10 mouse cellular contexts compared by ENCODE assay signal in the genomic region with DNA sequence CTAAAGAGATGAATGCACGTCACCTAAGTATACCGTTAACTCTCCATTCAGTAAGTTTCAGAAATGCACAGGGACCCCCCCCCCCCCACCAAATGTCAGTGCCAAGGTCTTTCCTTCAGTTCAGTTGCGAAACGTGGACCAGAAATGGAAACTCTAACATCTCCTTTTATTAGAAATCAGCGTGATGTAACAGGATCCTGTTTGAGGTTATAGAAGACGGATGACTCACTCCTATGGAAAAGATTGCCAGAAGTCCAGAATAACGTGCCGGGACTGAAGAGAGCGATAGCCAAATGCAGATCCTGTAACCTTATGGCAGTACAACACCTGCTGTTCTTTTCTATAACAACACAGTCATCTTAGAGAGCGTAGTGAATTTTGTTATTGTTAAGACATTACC. TPM values are rescaled to one million over a fixed set of nuclear protein-coding genes. Genes with fewer than 3 reads are reported as not detected.
DNase-seq lines count a peak whose midpoint lies in the region; ATAC-seq and TF ChIP-seq lines count a peak whose summit lies in the region.
"Had no signal": no experiment of that assay in that cellular context is flagged by ENCODE, and none has a peak within 500 bp of the region (broad histone marks: within the 10 kb centered on the region; RNA-seq: fewer than 3 reads in every experiment).

No protein-coding gene starts in this region.

- no peak overlapping the region for H3K9ac ChIP-seq in embryonic facial prominence, embryonic 14.5 days (ENCODE audit: low read depth, low read length)
- H3K9ac ChIP-seq in limb, embryonic 14.5 days (ENCODE audit: low read depth, low read length, severe bottlenecking), result no peak overlapping the region
- H3K9ac ChIP-seq: lung, embryonic 14.5 days had no signal

- H3K36me3 ChIP-seq in embryonic facial prominence, embryonic 14.5 days (ENCODE audit: control insufficient read depth, insufficient read depth, low read length), result no peaks in the 10 kb centered on the region
- no peaks in the 10 kb centered on the region for H3K36me3 ChIP-seq in embryonic facial prominence, embryonic 10.5 days (replicated peaks)
- H3K36me3 ChIP-seq in limb, embryonic 14.5 days (ENCODE audit: control insufficient read depth, insufficient read depth, low read length), result no peaks in the 10 kb centered on the region
- no peaks in the 10 kb centered on the region for H3K36me3 ChIP-seq in limb, embryonic 10.5 days

- no peak overlapping the region for H3K4me2 ChIP-seq in embryonic facial prominence, embryonic 14.5 days (ENCODE audit: low read depth, low read length)
- no peak overlapping the region for H3K4me2 ChIP-seq in limb, embryonic 14.5 days (replicated peaks; ENCODE audit: low read depth, low read length, severe bottlenecking)
- H3K4me2 ChIP-seq: lung, embryonic 14.5 days had no signal

- intact Hi-C loops in gastrocnemius, postnatal 36 days (cut with DNase I), result no loop called here

- no peak for TF ChIP-seq POLR2A in limb, embryonic 14.5 days (IDR thresholded peaks at IDR 0.05; ENCODE audit: borderline replicate concordance, extremely low read depth, insufficient read depth, insufficient read length)

- H3K9me3 ChIP-seq in embryonic facial prominence, embryonic 14.5 days (ENCODE audit: control insufficient read depth, low read length), result no peaks in the 10 kb centered on the region
- no peaks in the 10 kb centered on the region for H3K9me3 ChIP-seq in embryonic facial prominence, embryonic 10.5 days
- H3K9me3 ChIP-seq in limb, embryonic 14.5 days (ENCODE audit: control insufficient read depth, low read length), result no peaks in the 10 kb centered on the region
- H3K9me3 ChIP-seq in limb, embryonic 10.5 days (replicated peaks), result no peaks in the 10 kb centered on the region

- H3K4me1 ChIP-seq in embryonic facial prominence, embryonic 14.5 days (ENCODE audit: control insufficient read depth, insufficient read depth, low read length), result 0 out of 2 replicates have a peak, but pooled peaks cover 5% of the 10 kb centered on the region
- peaks cover 5% of the 10 kb centered on the region; the same call in 1 of the 2 replicates for H3K4me1 ChIP-seq in embryonic facial prominence, embryonic 10.5 days
- H3K4me1 ChIP-seq in limb, embryonic 14.5 days (ENCODE audit: control insufficient read depth, insufficient read depth, low read length), result 0 out of 2 replicates have a peak, but pooled peaks cover 3% of the 10 kb centered on the region
- 0 out of 2 replicates have a peak, but pooled peaks cover 12% of the 10 kb centered on the region for H3K4me1 ChIP-seq in limb, embryonic 10.5 days

- H3K27me3 ChIP-seq in embryonic facial prominence, embryonic 14.5 days (replicated peaks; ENCODE audit: control insufficient read depth, insufficient read depth, low read length), result no peaks in the 10 kb centered on the region
- 0 out of 2 replicates have a peak, but pooled peaks cover 5% of the 10 kb centered on the region for H3K27me3 ChIP-seq in embryonic facial prominence, embryonic 10.5 days (replicated peaks; ENCODE audit: low read depth, poor library complexity, severe bottlenecking)
- no peaks in the 10 kb centered on the region for H3K27me3 ChIP-seq in limb, embryonic 14.5 days (ENCODE audit: control insufficient read depth, insufficient read depth, low read length)
- no peaks in the 10 kb centered on the region for H3K27me3 ChIP-seq in limb, embryonic 10.5 days (ENCODE audit: low read depth, poor library complexity, severe bottlenecking)

- 49% methylated on average over 10 of the region's 10 CpGs for WGBS in embryonic facial prominence, embryonic 14.5 days
- WGBS in embryonic facial prominence, embryonic 10.5 days, result 87% methylated on average over 10 of the region's 10 CpGs
- 47% methylated on average over 10 of the region's 10 CpGs for WGBS in limb, embryonic 14.5 days
- WGBS in limb, embryonic 10.5 days, result 90% methylated on average over 10 of the region's 10 CpGs

- H3K4me3 ChIP-seq in embryonic facial prominence, embryonic 14.5 days (ENCODE audit: low read depth, low read length), result no peak overlapping the region
- H3K4me3 ChIP-seq in embryonic facial prominence, embryonic 10.5 days, result no peak overlapping the region
- no peak overlapping the region for H3K4me3 ChIP-seq in limb, embryonic 14.5 days (replicated peaks; ENCODE audit: low read length)
- H3K4me3 ChIP-seq in limb, embryonic 10.5 days, result no peak overlapping the region

- DNase-seq in embryonic facial prominence, embryonic 14.5 days (ENCODE audit: low spot score), result peak; percentile 52
- DNase-seq in embryonic facial prominence, embryonic 10.5 days (ENCODE audit: low spot score), result no peak
- DNase-seq in limb, embryonic 14.5 days (ENCODE audit: low spot score), result peak; percentile 38
- no peak for DNase-seq in limb, embryonic 10.5 days (ENCODE audit: low spot score)
- peak; percentile 85 for DNase-seq in cerebellum, adult 9-10 months
- DNase-seq in spleen, postnatal 4 days (ENCODE audit: low spot score in 2 of 2), result no peak
- DNase-seq in gastrocnemius, postnatal 36 days, result no peak

- no peak overlapping the region for H3K27ac ChIP-seq in embryonic facial prominence, embryonic 14.5 days (replicated peaks; ENCODE audit: low read depth, low read length)
- H3K27ac ChIP-seq in embryonic facial prominence, embryonic 10.5 days (replicated peaks), result no peak overlapping the region
- H3K27ac ChIP-seq in limb, embryonic 14.5 days (replicated peaks; ENCODE audit: low read depth, low read length), result no peak overlapping the region
- H3K27ac ChIP-seq in limb, embryonic 10.5 days, result no peak overlapping the region

- ATAC-seq in embryonic facial prominence, embryonic 14.5 days (ENCODE audit: low read depth), result peak; percentile 30; the same call in 1 of the 2 replicates
- no peak for ATAC-seq in limb, embryonic 14.5 days (ENCODE audit: low FRiP score, low read depth)
- peak; percentile 77 for ATAC-seq in megakaryocyte, adult 5-6 weeks (ENCODE audit: poor library complexity, severe bottlenecking)
- ATAC-seq: CD4-positive, CD25-positive, alpha-beta regulatory T cell, adult 4 months had no signal

RNA-seq across cellular contexts. Expression of gene Cxcl10, which starts 19.7 kb away (rescaled TPM):
- polyA plus RNA-seq in embryonic facial prominence, embryonic 14.5 days (2014; fragmentation: Nextera tagmentation; extraction: Ambion mirVana), result 0.89 and 1.9 TPM in 2 replicates
- 0.14 TPM in 1 of 2 replicates, not detected in the other for polyA plus RNA-seq in embryonic facial prominence, embryonic 10.5 days (2016; fragmentation: Nextera tagmentation; extraction: Ambion mirVana)
- polyA plus RNA-seq in limb, embryonic 14.5 days (2012; rRNA removed), result 1.0 and 1.4 TPM in 2 replicates
- polyA plus RNA-seq in limb, embryonic 14.5 days (2014; fragmentation: Nextera tagmentation; extraction: Ambion mirVana), result 0.51 and 0.98 TPM in 2 replicates
- 0.26 and 0.28 TPM in 2 replicates for polyA plus RNA-seq in limb, embryonic 10.5 days (2016; fragmentation: Nextera tagmentation; extraction: Ambion mirVana)
- total RNA-seq in megakaryocyte, adult 5-6 weeks (2015), result 27.7 and 36.5 TPM in 2 replicates
- 7.3 and 7.4 TPM in 2 replicates for total RNA-seq in megakaryocyte, adult 5-6 weeks (2017)
- total RNA-seq in gastrocnemius, postnatal 36 days (2021), result under 1 TPM in 1 of 2 experiments, not detected in 1; 0.23 TPM
- polyA plus RNA-seq: lung, embryonic 14.5 days had no signal

RNA-seq across cellular contexts. Expression of gene Art3, which starts 36.8 kb away (rescaled TPM):
- polyA plus RNA-seq in embryonic facial prominence, embryonic 14.5 days (2014; fragmentation: Nextera tagmentation; extraction: Ambion mirVana), result 6.6 and 10.3 TPM in 2 replicates
- 1.4 and 1.6 TPM in 2 replicates for polyA plus RNA-seq in embryonic facial prominence, embryonic 10.5 days (2016; fragmentation: Nextera tagmentation; extraction: Ambion mirVana)
- polyA plus RNA-seq in limb, embryonic 14.5 days (2012; rRNA removed), result 5.9 and 9.6 TPM in 2 replicates
- polyA plus RNA-seq in limb, embryonic 14.5 days (2014; fragmentation: Nextera tagmentation; extraction: Ambion mirVana), result 6.8 and 7.7 TPM in 2 replicates
- polyA plus RNA-seq in limb, embryonic 10.5 days (2016; fragmentation: Nextera tagmentation; extraction: Ambion mirVana), result 0.89 and 2.0 TPM in 2 replicates
- not detected in 2 replicates for total RNA-seq in megakaryocyte, adult 5-6 weeks (2015)
- not detected in 2 replicates for total RNA-seq in megakaryocyte, adult 5-6 weeks (2017)
- total RNA-seq in gastrocnemius, postnatal 36 days (2021), result 100 to 1,000 TPM; 384 to 415 TPM

RNA-seq across cellular contexts. Expression of gene Cxcl9, which starts 40.5 kb away (rescaled TPM):
- polyA plus RNA-seq in embryonic facial prominence, embryonic 14.5 days (2014; fragmentation: Nextera tagmentation; extraction: Ambion mirVana), result 0.21 and 0.22 TPM in 2 replicates
- polyA plus RNA-seq in embryonic facial prominence, embryonic 10.5 days (2016; fragmentation: Nextera tagmentation; extraction: Ambion mirVana), result not detected in 2 replicates
- 1.1 and 4.1 TPM in 2 replicates for polyA plus RNA-seq in limb, embryonic 14.5 days (2012; rRNA removed)
- polyA plus RNA-seq in limb, embryonic 14.5 days (2014; fragmentation: Nextera tagmentation; extraction: Ambion mirVana), result 0.35 and 0.94 TPM in 2 replicates
- not detected in 2 replicates for polyA plus RNA-seq in limb, embryonic 10.5 days (2016; fragmentation: Nextera tagmentation; extraction: Ambion mirVana)
- 0.14 and 0.45 TPM in 2 replicates for total RNA-seq in megakaryocyte, adult 5-6 weeks (2015)
- 0.61 and 10.7 TPM in 2 replicates for total RNA-seq in megakaryocyte, adult 5-6 weeks (2017)
- under 1 TPM; 0.41 to 0.47 TPM for total RNA-seq in gastrocnemius, postnatal 36 days (2021)
- polyA plus RNA-seq: lung, embryonic 14.5 days had no signal

RNA-seq across cellular contexts. Expression of gene Sdad1, which starts 58.1 kb away (rescaled TPM):
- polyA plus RNA-seq in embryonic facial prominence, embryonic 14.5 days (2014; fragmentation: Nextera tagmentation; extraction: Ambion mirVana), result 37.4 and 38.8 TPM in 2 replicates
- 53.2 and 55.9 TPM in 2 replicates for polyA plus RNA-seq in embryonic facial prominence, embryonic 10.5 days (2016; fragmentation: Nextera tagmentation; extraction: Ambion mirVana)
- polyA plus RNA-seq in limb, embryonic 14.5 days (2012; rRNA removed), result 26.9 and 27.6 TPM in 2 replicates
- 40.3 and 44.2 TPM in 2 replicates for polyA plus RNA-seq in limb, embryonic 14.5 days (2014; fragmentation: Nextera tagmentation; extraction: Ambion mirVana)
- 55.6 and 61.0 TPM in 2 replicates for polyA plus RNA-seq in limb, embryonic 10.5 days (2016; fragmentation: Nextera tagmentation; extraction: Ambion mirVana)
- total RNA-seq in megakaryocyte, adult 5-6 weeks (2015), result 21.6 and 32.1 TPM in 2 replicates
- total RNA-seq in megakaryocyte, adult 5-6 weeks (2017), result 38.3 and 50.1 TPM in 2 replicates
- 10 to 100 TPM; 13.4 to 18.1 TPM for total RNA-seq in gastrocnemius, postnatal 36 days (2021)

Comparison
In these comparisons a context has a peak if more than half of its experiments do, and no peak if none do; other contexts are left out.
1. DNase-seq: peak in embryonic facial prominence, embryonic 14.5 days (single experiment), limb, embryonic 14.5 days (single experiment) and cerebellum, adult 9-10 months (single experiment); none in embryonic facial prominence, embryonic 10.5 days (single experiment), limb, embryonic 10.5 days (single experiment), spleen, postnatal 4 days (0 of 2) and gastrocnemius, postnatal 36 days (0 of 2).